Mouse (Mus musculus) B cell, adult 2 months (primary cell): Measurements from ENCODE around the gene Zmynd8.
A peak's percentile ranks its signal among the peaks of the same experiment; 100 is the strongest.

Source experiments
- DNase-seq, 2 experiments: peaks; one replicate each; pipeline ENCODE4 v3.0.0; 2022

The Zmynd8 gene

GRCm38 (mm10) chr2:165792431-165793282 lies 106.2 kb downstream of the Zmynd8 start:
- DNase-seq = peak; percentile 63 to 66

GRCm38 (mm10) chr2:165791657-165792056 lies 107.2 kb downstream of the Zmynd8 start:
- peak; percentile 85 to 86 for DNase-seq

GRCm38 (mm10) chr2:165791026-165791425 lies 107.8 kb downstream of the Zmynd8 start:
- DNase-seq = no peak

- no peak for DNase-seq
These were observed 109.1 kb downstream of the Zmynd8 start for GRCm38 (mm10) chr2:165789667-165790066.

GRCm38 (mm10) chr2:165788796-165789195 lies 110.0 kb downstream of the Zmynd8 start:
- DNase-seq = no peak

GRCm38 (mm10) chr2:165788005-165788404 lies 110.8 kb downstream of the Zmynd8 start:
- DNase-seq = no peak

- DNase-seq = no peak
These were observed 112.3 kb downstream of the Zmynd8 start for GRCm38 (mm10) chr2:165786467-165786866.

- DNase-seq = no peak
These were observed 113.3 kb downstream of the Zmynd8 start for GRCm38 (mm10) chr2:165785312-165786036.

- DNase-seq = peak; percentile 88 to 89
These were observed 116.5 kb downstream of the Zmynd8 start for GRCm38 (mm10) chr2:165782324-165782723.

GRCm38 (mm10) chr2:165778927-165779326 lies 119.9 kb downstream of the Zmynd8 start:
- DNase-seq = peak; percentile 76 to 77

GRCm38 (mm10) chr2:165769375-165769948 lies 129.4 kb downstream of the Zmynd8 start:
- DNase-seq = no peak

- no peak for DNase-seq
These were observed 129.9 kb downstream of the Zmynd8 start for GRCm38 (mm10) chr2:165768805-165769358.

- no peak for DNase-seq
These were observed 139.3 kb downstream of the Zmynd8 start for GRCm38 (mm10) chr2:165759421-165759985.

GRCm38 (mm10) chr2:165758534-165758933 lies 140.3 kb downstream of the Zmynd8 start:
- no peak for DNase-seq

GRCm38 (mm10) chr2:165757799-165758198 lies 141.0 kb downstream of the Zmynd8 start:
- no peak for DNase-seq

GRCm38 (mm10) chr2:165752704-165753103 lies 146.1 kb downstream of the Zmynd8 start:
- DNase-seq = no peak

- no peak for DNase-seq
These were observed 147.7 kb downstream of the Zmynd8 start for GRCm38 (mm10) chr2:165751068-165751467.

GRCm38 (mm10) chr2:165748426-165748825 lies 150.4 kb downstream of the Zmynd8 start:
- DNase-seq = no peak

GRCm38 (mm10) chr2:165747975-165748374 lies 150.8 kb downstream of the Zmynd8 start:
- no peak for DNase-seq

- DNase-seq = no peak
These were observed 153.3 kb downstream of the Zmynd8 start for GRCm38 (mm10) chr2:165745306-165746098.

- DNase-seq = no peak
These were observed 156.5 kb downstream of the Zmynd8 start for GRCm38 (mm10) chr2:165742210-165742786.
